Mouse (Mus musculus) spleen, postnatal 10 days (tissue): ENCODE measurements around the gene Olfr896-ps1.

ENCODE experiments used
- DNase-seq, 2 experiments: peaks; one replicate each; pipeline ENCODE4 v3.0.0; 2021 to 2022; ENCODE audit warnings: low spot score in 2 of 2

The Olfr896-ps1 gene

DNA sequence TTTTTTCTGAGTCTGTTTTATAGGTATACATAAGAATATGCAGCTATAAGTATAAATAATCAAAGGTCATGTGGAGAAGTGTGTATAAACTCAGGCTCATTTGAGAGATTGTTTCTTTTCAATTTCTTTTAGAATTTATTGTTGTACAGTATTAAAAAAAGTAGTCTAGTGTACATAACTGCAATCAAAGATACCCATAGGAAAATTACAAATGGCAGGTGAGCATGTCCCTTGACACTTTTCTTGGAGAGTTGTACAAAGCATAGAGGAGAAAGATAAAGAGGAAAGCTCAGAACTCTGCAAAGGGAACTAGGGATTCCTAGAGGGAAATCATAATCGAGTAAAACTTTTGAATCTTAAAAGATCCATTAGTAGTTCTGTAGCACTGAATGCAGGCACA is at the start of gene Olfr896-ps1:
Gene Olfr896-ps1, plus strand, starts transcription at position 301 of the 400 bp plus-strand sequence.
- no peak for DNase-seq

DNA sequence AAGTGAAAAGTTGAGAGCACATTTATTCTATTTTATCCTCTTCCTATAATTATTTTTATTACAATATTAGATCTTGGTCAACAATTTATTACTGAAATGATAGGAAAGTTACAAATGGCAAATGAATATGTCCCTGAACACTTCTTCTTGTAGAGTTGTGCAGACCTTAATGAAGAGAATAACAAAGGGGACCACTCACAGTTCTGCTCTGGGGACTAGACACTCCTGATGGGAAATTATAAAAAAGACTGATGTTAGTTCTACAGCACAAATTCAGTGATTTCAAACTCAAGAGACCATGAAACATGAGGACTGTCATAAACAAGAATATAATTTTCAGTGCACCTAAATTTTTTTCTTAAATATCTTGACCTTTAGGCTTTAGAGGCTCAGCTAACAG is 38.4 kb upstream of the Olfr896-ps1 start, which contains the start of gene Olfr143:
Gene Olfr143, plus strand, starts transcription at position 301 of the 400 bp plus-strand sequence.
- no peak for DNase-seq

DNA sequence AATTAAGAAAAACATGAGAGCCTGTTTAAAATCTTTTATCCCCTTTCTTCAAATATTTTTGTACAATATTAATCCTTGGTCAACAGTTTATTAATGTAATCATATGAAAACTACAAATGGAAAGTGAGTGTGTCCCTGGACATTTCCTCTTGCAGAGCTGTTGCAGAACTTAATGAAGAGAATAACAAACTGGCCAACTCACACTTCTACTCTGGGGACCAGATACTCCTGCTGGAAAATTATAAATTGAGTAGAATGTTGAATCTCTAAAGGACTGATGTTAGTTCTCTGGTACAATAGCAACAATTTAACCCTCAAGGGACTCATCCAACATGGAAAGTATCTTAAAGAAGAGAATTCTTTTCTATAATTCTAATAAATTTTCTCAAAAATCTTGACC is 23.4 kb upstream of the Olfr896-ps1 start, which contains the start of gene Olfr895:
Gene Olfr895, plus strand, starts transcription at position 301 of the 400 bp plus-strand sequence.
- no peak for DNase-seq

DNA sequence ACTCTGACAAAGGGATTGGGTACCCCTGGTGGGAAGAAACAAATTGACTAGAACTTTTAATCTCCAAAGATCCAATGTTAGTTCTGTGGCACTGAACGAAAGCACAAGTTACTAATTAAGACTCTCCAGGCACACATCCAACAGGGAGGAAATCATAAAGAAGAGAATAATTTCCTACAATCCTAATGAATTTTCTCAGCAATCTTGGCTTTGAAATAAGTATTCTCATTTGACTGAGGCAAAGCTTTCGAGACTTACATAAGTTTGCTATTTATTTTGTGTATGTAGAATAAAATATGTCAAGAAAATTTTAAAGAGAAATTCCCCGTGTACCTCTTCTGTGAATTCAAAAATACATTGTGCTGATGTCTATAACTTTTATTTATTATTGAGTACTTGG is 37.9 kb downstream of the Olfr896-ps1 start, which contains the start of gene Olfr25:
Gene Olfr25, plus strand, starts transcription at position 301 of the 400 bp plus-strand sequence.
- DNase-seq = no peak
